Mouse (Mus musculus) mature B cell (primary cell): ENCODE results near the gene Olfr823.
"Not testable (repeated sequence)": the region's sequence is repeated elsewhere in the genome, so short reads cannot be mapped to it uniquely, and the experiment has no call there.

Experiments used
- in situ Hi-C: fragments of 300-500 bp; cut with MboI; formaldehyde crosslinking; loops from 2 replicates; pipeline ENCODE4 v1.14.3; 2019

Olfr823 gene

DNA sequence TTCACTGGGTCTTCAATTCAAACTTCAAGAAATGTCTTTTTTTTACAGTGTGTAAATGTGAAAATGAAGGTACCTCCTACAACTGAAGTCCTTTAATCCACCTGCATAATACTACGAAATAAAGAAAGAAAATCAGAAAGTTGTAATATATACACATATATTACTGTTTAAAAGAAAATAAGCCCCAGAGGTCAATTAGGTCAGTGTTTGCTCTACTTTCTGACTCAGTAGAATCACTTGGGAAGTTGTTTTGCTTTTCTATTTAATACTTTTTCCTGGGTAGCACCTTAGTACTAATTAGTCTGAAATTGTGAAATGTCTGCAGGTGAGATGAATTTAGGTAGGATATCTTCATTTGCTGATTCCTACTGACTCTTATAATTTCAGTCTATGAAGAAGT is at the start of gene Olfr823:
Olfr823 (minus strand) TSS at position 101 of the 400 bp plus-strand sequence.
- in situ Hi-C loops, result not testable (repeated sequence)

DNA sequence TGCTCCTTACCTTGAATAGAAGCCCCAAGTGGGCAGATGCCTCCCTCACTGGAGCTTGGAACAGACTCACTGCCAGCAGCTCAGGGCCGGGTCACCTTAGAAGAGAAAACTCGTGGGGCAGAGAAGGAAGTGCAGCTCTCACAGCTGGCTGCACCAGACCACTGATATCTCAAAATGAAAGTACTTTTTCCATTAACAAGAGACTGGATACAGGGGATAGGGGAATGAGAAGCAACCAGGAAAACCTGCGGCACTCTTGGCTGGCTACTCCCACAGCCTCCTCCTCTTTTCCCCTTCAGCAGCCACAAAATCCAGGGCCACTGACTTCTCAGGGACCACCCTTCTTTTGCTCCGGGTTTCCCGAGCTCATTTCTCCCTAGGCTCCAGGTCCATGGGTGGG is 28.9 kb upstream of the Olfr823 start:
- in situ Hi-C loops, result no loop called here

DNA sequence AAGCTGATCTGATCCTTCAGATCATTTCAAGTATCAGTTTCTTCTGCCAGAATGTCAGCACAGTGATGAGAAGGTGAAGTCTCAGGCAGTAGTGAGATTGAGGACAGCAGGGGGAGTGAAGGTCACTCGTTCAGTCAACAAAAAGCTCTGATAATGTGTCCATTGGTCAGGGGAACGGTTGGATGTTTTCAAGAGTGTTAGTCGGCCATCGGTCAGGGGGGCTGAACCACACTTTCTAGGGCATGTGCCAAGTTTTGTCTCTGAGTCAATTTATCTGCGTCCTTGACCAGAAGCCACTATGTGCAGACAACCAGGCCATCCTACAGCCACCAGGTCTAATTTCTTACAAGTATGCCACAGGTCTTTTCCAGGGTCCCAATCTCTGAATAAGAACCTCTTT is 27.3 kb upstream of the Olfr823 start:
- in situ Hi-C loops, result not testable (repeated sequence)

DNA sequence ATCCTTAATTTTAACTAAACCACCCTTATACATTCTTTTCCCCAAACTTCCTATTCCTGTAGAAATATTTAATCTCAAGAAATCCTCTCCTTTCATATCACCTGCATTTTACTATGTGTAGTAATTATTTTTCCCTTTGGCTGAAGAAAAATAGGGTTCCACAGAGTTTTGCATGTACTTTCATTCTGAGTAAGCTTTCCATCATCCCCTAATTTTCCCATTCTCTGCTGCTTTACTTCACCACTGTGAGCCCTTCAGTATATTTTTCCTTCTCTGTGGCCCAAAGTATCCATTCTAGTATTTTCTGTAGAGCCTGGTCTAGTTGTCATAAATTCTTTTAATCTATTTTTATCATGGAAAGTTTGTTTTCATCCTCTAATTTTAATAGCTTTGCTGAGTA is 19.6 kb upstream of the Olfr823 start:
- in situ Hi-C loops, result no loop called here

DNA sequence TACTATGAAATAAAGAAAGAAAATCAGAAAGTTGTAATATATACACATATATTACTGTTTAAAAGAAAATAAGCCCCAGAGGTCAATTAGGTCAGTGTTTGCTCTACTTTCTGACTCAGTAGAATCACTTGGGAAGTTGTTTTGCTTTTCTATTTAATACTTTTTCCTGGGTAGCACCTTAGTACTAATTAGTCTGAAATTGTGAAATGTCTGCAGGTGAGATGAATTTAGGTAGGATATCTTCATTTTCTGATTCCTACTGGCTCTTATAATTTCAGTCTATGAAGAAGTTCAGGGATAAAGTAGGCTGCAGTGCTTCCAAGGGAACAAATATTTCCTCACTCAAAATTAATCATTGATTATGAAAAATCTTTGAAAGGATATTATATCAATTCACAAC is 14.7 kb upstream of the Olfr823 start, which contains the start of gene Olfr824:
Olfr824 (minus strand) TSS at position 101 of the 400 bp plus-strand sequence.
- in situ Hi-C loops, result not testable (repeated sequence)

DNA sequence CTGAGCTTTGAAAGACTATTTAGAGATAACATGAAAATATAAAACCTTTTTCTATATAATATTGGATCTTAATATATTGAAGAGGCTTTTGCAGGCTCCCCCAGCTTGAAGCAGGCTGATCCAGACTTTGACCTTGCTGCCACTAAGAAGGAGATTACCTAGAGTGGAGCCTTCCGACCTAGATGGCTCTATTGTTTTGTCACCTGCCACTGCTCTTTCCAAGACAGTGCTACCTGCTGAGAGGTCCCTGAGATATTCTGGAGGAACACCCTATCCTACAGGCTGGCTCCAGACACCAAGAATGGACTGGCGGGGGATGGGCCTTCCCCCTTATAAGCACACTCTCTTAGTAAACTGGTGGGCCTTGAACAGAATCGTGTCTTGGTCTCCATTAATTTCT is 862 bp upstream of the Olfr823 start:
- in situ Hi-C loops, result not testable (repeated sequence)

DNA sequence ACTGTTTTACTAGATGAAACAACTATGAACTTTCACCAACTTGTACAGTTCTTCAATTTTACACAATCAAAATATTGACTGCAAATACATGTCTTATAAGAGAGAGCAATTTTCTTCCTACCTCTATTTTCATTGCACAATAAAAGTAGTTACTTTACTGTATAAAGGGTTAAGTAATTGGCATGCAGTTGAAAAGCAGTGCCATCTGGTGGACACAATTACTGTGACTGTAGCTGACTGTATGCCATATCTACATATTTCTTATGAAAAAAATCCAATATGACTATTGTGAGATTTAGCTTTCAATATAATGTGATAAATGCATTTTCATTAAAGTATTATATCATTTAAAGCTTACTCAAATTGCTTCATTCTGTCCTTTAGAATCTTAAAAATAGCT is 19.1 kb downstream of the Olfr823 start:
- in situ Hi-C loops, result no loop called here

DNA sequence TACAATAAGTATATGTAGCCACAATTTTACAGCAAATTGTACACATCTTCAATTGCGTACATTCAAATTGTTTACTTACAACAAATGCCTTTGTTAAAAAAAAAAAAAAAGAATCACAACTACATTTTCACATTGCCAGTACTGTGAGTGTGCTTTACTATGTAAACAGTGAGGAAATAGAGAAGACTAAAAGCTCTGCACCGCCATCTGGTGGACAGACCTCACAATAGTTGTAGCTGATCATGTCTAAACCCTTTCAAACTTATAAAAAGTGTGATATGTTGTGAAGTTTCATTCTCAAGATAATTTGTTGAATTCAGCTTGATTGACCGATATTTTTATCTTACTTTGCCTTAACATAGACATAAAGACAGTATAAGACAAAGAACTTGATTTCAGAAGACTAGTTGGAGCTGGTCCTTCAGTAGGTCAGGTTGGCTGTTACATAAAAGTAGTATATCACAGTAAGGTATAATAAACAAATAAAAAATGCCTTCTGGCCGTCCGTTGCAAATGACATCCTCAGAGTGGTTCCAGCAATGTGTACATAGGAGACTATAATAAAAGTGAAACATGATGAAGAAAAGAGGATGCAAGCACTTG is 22.2 kb downstream of the Olfr823 start:
- in situ Hi-C loops, result no loop called here

DNA sequence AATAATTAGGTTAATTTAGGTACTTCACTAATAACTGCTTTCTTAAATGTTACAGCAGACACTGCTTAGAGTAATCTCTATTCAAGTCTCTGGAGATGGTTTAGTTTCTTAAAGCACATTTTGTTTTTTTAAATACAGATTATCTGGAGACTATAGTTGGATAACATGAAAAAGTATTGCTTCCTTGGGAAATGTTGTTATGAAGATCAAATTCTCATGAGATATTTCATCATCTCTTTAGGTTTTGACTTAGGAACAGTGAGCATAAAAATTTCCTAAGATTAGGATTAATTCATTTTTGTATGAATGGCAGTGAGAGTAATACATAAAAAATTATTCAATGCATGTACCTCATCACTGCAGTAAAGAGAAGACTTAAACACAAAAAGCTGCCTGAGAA is 44.3 kb downstream of the Olfr823 start, which contains the start of gene Olfr822:
Olfr822 (plus strand) TSS at position 301 of the 400 bp plus-strand sequence.
- in situ Hi-C loops, result no loop called here
